Mouse (Mus musculus): ENCODE data around the gene Macf1. TPM values are rescaled to one million over a fixed set of nuclear protein-coding genes. Genes with fewer than 3 reads are reported as not detected.

Gene Macf1
- polyA plus RNA-seq, 1 experiment: 88.5 TPM

GRCm38 (mm10) chr4:123587616-123588015 is 96.5 kb downstream of the Macf1 start:
- H3K79me2 ChIP-seq (ENCODE audit: control insufficient read depth, insufficient read depth): peaks cover 63% of the 10 kb centered on the region
- no peak overlapping the region for H3ac ChIP-seq (ENCODE audit: control insufficient read depth, insufficient read length)
- no peak overlapping the region for H3K4me3 ChIP-seq
- TF ChIP-seq TCF12 (IDR thresholded peaks at IDR 0.05; ENCODE audit: insufficient read depth, poor library complexity, severe bottlenecking): no peak
- TF ChIP-seq TCF3 (IDR thresholded peaks at IDR 0.05; ENCODE audit: insufficient read length, low read depth): no peak
- no peak for TF ChIP-seq SRF (IDR thresholded peaks at IDR 0.05; ENCODE audit: control insufficient read depth, insufficient read length, low read depth)
- TF ChIP-seq POLR2AphosphoS2 (IDR thresholded peaks at IDR 0.05; ENCODE audit: insufficient read length, low read depth): no peak
- no peak for TF ChIP-seq MYOD1 (IDR thresholded peaks at IDR 0.05; ENCODE audit: control insufficient read depth in 1 of 3, insufficient read length in 2 of 3, low read depth in 2 of 3)
- no peak for TF ChIP-seq CEBPB (IDR thresholded peaks at IDR 0.05; ENCODE audit: insufficient read depth, poor library complexity, severe bottlenecking)
- TF ChIP-seq POLR2A (IDR thresholded peaks at IDR 0.05; ENCODE audit: insufficient read length, low read depth): no peak
- TF ChIP-seq USF1 (IDR thresholded peaks at IDR 0.05; ENCODE audit: low read depth): no peak
- TF ChIP-seq REST (IDR thresholded peaks at IDR 0.05; ENCODE audit: insufficient read depth, insufficient read length): no peak
- TF ChIP-seq E2F4 (IDR thresholded peaks at IDR 0.05; ENCODE audit: insufficient read depth): no peak
- TF ChIP-seq MAX (IDR thresholded peaks at IDR 0.05; ENCODE audit: low read depth): no peak
- no peak for TF ChIP-seq MYOG (IDR thresholded peaks at IDR 0.05; ENCODE audit: control insufficient read depth in 1 of 3, insufficient read depth in 1 of 3, insufficient read length in 2 of 3, low read depth in 2 of 3)
- no peak overlapping the region for H3K4me2 ChIP-seq (ENCODE audit: low read depth)
- H3K27me3 ChIP-seq (ENCODE audit: control insufficient read depth, insufficient read depth, insufficient read length): no peaks in the 10 kb centered on the region
- H3K36me3 ChIP-seq (ENCODE audit: control insufficient read depth, insufficient read depth): no peaks in the 10 kb centered on the region

- Histone ChIP-seq H3K4me2 (ENCODE audit: low read depth) (peak overlapping the region; percentile 41), H3K4me3 (no peak overlapping the region), H3K27me3 (ENCODE audit: control insufficient read depth, insufficient read depth, insufficient read length) (no peaks in the 10 kb centered on the region), H3K36me3 (ENCODE audit: control insufficient read depth, insufficient read depth) (no peaks in the 10 kb centered on the region), H3K79me2 (ENCODE audit: control insufficient read depth, insufficient read depth) (peaks cover 60% of the 10 kb centered on the region), H3ac (ENCODE audit: control insufficient read depth, insufficient read length) (no peak overlapping the region)
- TF ChIP-seq USF1 (IDR thresholded peaks at IDR 0.05; ENCODE audit: low read depth) (no peak), SRF (IDR thresholded peaks at IDR 0.05; ENCODE audit: control insufficient read depth, insufficient read length, low read depth) (no peak), MYOD1 (IDR thresholded peaks at IDR 0.05; ENCODE audit: control insufficient read depth in 1 of 3, insufficient read length in 2 of 3, low read depth in 2 of 3) (no peak)
These were observed 99.5 kb downstream of the Macf1 start for GRCm38 (mm10) chr4:123584720-123585093.

GRCm38 (mm10) chr4:123584084-123584719 is 100.0 kb downstream of the Macf1 start:
- H3K79me2 ChIP-seq (ENCODE audit: control insufficient read depth, insufficient read depth): peaks cover 61% of the 10 kb centered on the region
- no peaks in the 10 kb centered on the region for H3K27me3 ChIP-seq (ENCODE audit: control insufficient read depth, insufficient read depth, insufficient read length)
- peak overlapping the region; percentile 41 for H3K4me2 ChIP-seq (ENCODE audit: low read depth)
- H3K4me3 ChIP-seq: no peak overlapping the region
- no peak overlapping the region for H3ac ChIP-seq (ENCODE audit: control insufficient read depth, insufficient read length)
- H3K36me3 ChIP-seq (ENCODE audit: control insufficient read depth, insufficient read depth): no peaks in the 10 kb centered on the region
- TF ChIP-seq MAX (IDR thresholded peaks at IDR 0.05; ENCODE audit: low read depth) (no peak), REST (IDR thresholded peaks at IDR 0.05; ENCODE audit: insufficient read depth, insufficient read length) (no peak), TCF3 (IDR thresholded peaks at IDR 0.05; ENCODE audit: insufficient read length, low read depth) (no peak), MYOD1 (IDR thresholded peaks at IDR 0.05; ENCODE audit: control insufficient read depth in 1 of 3, insufficient read length in 2 of 3, low read depth in 2 of 3) (no peak), SRF (IDR thresholded peaks at IDR 0.05; ENCODE audit: control insufficient read depth, insufficient read length, low read depth) (no peak), POLR2A (IDR thresholded peaks at IDR 0.05; ENCODE audit: insufficient read length, low read depth) (no peak)

- H3K4me3 ChIP-seq: no peak overlapping the region
- no peak for TF ChIP-seq REST (IDR thresholded peaks at IDR 0.05; ENCODE audit: insufficient read depth, insufficient read length)
- no peak for TF ChIP-seq SRF (IDR thresholded peaks at IDR 0.05; ENCODE audit: control insufficient read depth, insufficient read length, low read depth)
- TF ChIP-seq USF1 (IDR thresholded peaks at IDR 0.05; ENCODE audit: low read depth): no peak
- no peak for TF ChIP-seq CEBPB (IDR thresholded peaks at IDR 0.05; ENCODE audit: insufficient read depth, poor library complexity, severe bottlenecking)
- no peak for TF ChIP-seq MYOG (IDR thresholded peaks at IDR 0.05; ENCODE audit: control insufficient read depth in 1 of 3, insufficient read depth in 1 of 3, insufficient read length in 2 of 3, low read depth in 2 of 3)
- H3K27me3 ChIP-seq (ENCODE audit: control insufficient read depth, insufficient read depth, insufficient read length): no peaks in the 10 kb centered on the region
- no peaks in the 10 kb centered on the region for H3K36me3 ChIP-seq (ENCODE audit: control insufficient read depth, insufficient read depth)
- H3ac ChIP-seq (ENCODE audit: control insufficient read depth, insufficient read length): no peak overlapping the region
- H3K4me2 ChIP-seq (ENCODE audit: low read depth): peak overlapping the region; percentile 43
- H3K79me2 ChIP-seq (ENCODE audit: control insufficient read depth, insufficient read depth): peaks cover 78% of the 10 kb centered on the region
These were observed 106.6 kb downstream of the Macf1 start for GRCm38 (mm10) chr4:123577469-123578088.

GRCm38 (mm10) chr4:123572434-123573336 is 111.5 kb downstream of the Macf1 start:
- Histone ChIP-seq H3K4me2 (ENCODE audit: low read depth) (peak overlapping the region; percentile 88), H3K4me3 (peak overlapping the region; percentile 37), H3ac (ENCODE audit: control insufficient read depth, insufficient read length) (peak overlapping the region; percentile 25), H3K27me3 (ENCODE audit: control insufficient read depth, insufficient read depth, insufficient read length) (no peaks in the 10 kb centered on the region), H3K79me2 (ENCODE audit: control insufficient read depth, insufficient read depth) (peaks cover 82% of the 10 kb centered on the region), H3K36me3 (ENCODE audit: control insufficient read depth, insufficient read depth) (no peaks in the 10 kb centered on the region)
- TF ChIP-seq MYOD1 (IDR thresholded peaks at IDR 0.05; ENCODE audit: control insufficient read depth in 1 of 3, insufficient read length in 2 of 3, low read depth in 2 of 3) (peak in 2 of 3 experiments; percentile 5), CEBPB (IDR thresholded peaks at IDR 0.05; ENCODE audit: insufficient read depth, poor library complexity, severe bottlenecking) (no peak)
